Mouse (Mus musculus): Measurements from ENCODE around the gene Npc1l1. TPM values are rescaled to one million over a fixed set of nuclear protein-coding genes. Genes with fewer than 3 reads are reported as not detected.

Gene Npc1l1
- total RNA-seq, 2 experiments from 2014 or later: 0.28 to 0.30 TPM

GRCm38 (mm10) chr11:6200570-6200969 is 29.4 kb downstream of the Npc1l1 start:
- DNase-seq: no peak

- peak; percentile 86 to 89 for DNase-seq
Observed at GRCm38 (mm10) chr11:6200087-6200569, 29.8 kb downstream of the Npc1l1 start, which contains the start of gene Nudcd3. Gene Nudcd3 (minus strand): TSS chr11:6200415.

- no peak for DNase-seq
Observed at GRCm38 (mm10) chr11:6199410-6200086, 30.4 kb downstream of the Npc1l1 start, which contains the start of gene A730071L15Rik. Gene A730071L15Rik (plus strand): TSS chr11:6200029.

- DNase-seq: no peak
Observed at GRCm38 (mm10) chr11:6198449-6198848, 31.5 kb downstream of the Npc1l1 start.

- no peak for DNase-seq
Observed at GRCm38 (mm10) chr11:6196780-6197179, 33.2 kb downstream of the Npc1l1 start.

GRCm38 (mm10) chr11:6187878-6188277 is 42.1 kb downstream of the Npc1l1 start:
- DNase-seq: peak; percentile 91 to 92

- DNase-seq: no peak
Observed at GRCm38 (mm10) chr11:6187399-6187798, 42.5 kb downstream of the Npc1l1 start.

- DNase-seq: peak in 1 of 2 experiments; percentile 22
Observed at GRCm38 (mm10) chr11:6184202-6184935, 45.6 kb downstream of the Npc1l1 start.

GRCm38 (mm10) chr11:6183246-6183645 is 46.7 kb downstream of the Npc1l1 start:
- DNase-seq: no peak

- no peak for DNase-seq
Observed at GRCm38 (mm10) chr11:6180811-6181399, 49.0 kb downstream of the Npc1l1 start.

- DNase-seq: peak in 1 of 2 experiments; percentile 31
Observed at GRCm38 (mm10) chr11:6179194-6179593, 50.7 kb downstream of the Npc1l1 start.

- DNase-seq: peak in 1 of 2 experiments; percentile 37
Observed at GRCm38 (mm10) chr11:6178673-6179166, 51.2 kb downstream of the Npc1l1 start.

- no peak for DNase-seq
Observed at GRCm38 (mm10) chr11:6177781-6178420, 52.0 kb downstream of the Npc1l1 start.

- DNase-seq: no peak
Observed at GRCm38 (mm10) chr11:6175506-6175905, 54.4 kb downstream of the Npc1l1 start.

GRCm38 (mm10) chr11:6174719-6175118 is 55.2 kb downstream of the Npc1l1 start:
- no peak for DNase-seq

- no peak for DNase-seq
Observed at GRCm38 (mm10) chr11:6169041-6169663, 60.8 kb downstream of the Npc1l1 start.

GRCm38 (mm10) chr11:6166351-6166750 is 63.6 kb downstream of the Npc1l1 start:
- no peak for DNase-seq

GRCm38 (mm10) chr11:6165391-6166081 is 64.4 kb downstream of the Npc1l1 start:
- DNase-seq: no peak

- DNase-seq: no peak
Observed at GRCm38 (mm10) chr11:6164781-6165180, 65.2 kb downstream of the Npc1l1 start.

- no peak for DNase-seq
Observed at GRCm38 (mm10) chr11:6163706-6164105, 66.2 kb downstream of the Npc1l1 start.

GRCm38 (mm10) chr11:6163062-6163461 is 66.9 kb downstream of the Npc1l1 start:
- no peak for DNase-seq

All from layer of hippocampus, postnatal 36 days (tissue).